Mouse (Mus musculus) bone marrow, adult 2 months (tissue): Measurements from ENCODE around the gene Stag2.

Experiments
- CTCF ChIP-seq: fragments of 200-500 bp; IDR thresholded peaks from 2 replicates; pipeline ENCODE4 v1.5.1; 2011; ENCODE audit warnings: low read length, control low read depth; ENCODE audit not compliant: control insufficient read depth, insufficient read depth
- POLR2A ChIP-seq: fragments of 200-500 bp; IDR thresholded peaks from 2 replicates; pipeline ENCODE4 v1.6.1; 2011; ENCODE audit warnings: low read depth, mild to moderate bottlenecking, control low read depth, low read length, borderline replicate concordance; ENCODE audit not compliant: control insufficient read depth

DNA sequence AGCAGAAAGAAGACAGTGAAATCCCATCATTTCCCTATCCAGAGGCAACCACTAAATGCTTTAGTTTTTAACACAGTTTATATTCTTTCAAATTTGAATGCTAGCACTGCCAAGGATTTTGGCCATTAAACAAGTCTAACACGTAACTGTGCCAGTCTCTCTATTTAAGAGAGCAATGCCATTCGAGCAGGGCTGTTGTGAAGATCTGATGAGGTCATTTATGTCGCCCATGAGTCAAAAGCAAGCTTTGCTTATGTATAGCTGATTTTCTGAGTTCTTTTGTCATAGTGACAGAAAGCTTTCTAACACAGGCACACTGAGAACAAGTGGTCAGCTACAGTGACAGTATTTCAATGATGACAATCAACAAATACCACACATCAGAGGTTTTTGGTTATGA, 175.7 kb downstream of the Stag2 start:
- TF ChIP-seq POLR2A (no peak), CTCF (no peak)
